Mouse (Mus musculus): Measurements from ENCODE around the gene Med16.
"Not testable (repeated sequence)": the region's sequence is repeated elsewhere in the genome, so short reads cannot be mapped to it uniquely, and the experiment has no call there.

Med16 gene

DNA sequence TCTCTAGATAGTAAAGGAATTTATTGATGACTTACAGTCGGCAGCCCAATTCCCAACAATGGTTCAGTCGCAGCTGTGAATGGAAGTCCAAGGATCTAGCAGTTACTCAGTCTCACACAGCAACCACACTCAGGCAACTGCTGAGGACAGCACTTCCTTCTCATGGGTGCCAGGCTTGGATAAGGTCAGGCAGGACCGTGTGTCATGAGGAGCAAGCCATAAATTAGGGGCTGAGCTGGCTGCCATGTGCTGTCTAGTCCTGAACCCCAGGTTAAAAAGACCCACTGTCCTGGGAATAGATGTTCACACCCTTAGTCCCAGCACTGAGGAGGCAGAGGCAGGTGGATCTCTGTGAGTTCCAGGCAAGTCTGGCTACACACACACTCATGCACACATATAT, 23.8 kb downstream of the Med16 start:
- DNase-seq (ENCODE audit: low spot score) = not testable (repeated sequence)

- peak; percentile 42 for DNase-seq (ENCODE audit: low spot score)
These were observed 24.3 kb downstream of the Med16 start for GRCm38 (mm10) chr10:79884446-79884845.

DNA sequence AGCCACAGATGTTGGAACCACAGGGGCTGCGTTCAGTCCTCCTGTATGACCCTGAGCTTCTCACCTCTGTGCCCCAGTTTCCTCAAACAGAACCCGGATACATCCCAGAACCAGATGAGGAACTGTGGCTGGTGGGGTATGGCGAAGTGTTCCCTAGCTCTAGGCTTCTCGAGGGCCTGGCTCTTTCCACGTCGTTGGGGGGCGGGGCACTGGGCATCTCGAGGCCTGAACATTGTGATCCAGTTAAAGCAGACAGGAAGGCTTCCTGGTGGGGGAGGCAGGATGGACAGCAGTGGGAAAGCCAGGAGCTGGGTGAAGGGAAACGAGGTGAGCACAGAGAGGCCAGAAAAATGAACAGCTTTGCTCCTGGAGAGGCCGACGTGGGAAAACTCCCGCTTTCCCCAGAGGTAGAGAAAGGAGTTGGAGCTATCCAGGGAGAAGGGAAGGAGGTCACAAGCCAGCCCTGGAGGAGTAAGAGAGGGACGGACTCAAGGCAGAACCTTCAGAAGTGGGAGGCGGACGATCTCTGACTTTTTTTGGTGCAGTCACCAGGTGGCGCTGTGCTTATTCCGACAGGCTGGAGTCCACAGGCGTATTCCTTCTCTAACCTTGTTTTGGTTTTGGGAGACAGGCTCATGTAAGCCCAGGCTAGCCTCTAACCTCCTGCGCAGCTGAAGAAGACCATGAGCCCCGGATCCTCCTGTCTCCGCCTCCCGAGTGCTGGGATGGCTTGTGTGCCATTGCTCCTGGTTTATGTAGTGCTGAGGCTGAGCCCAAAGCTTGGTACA, 25.2 kb downstream of the Med16 start:
- peak; percentile 58 for DNase-seq (ENCODE audit: low spot score)

- no peak for DNase-seq (ENCODE audit: low spot score)
These were observed 26.7 kb downstream of the Med16 start for GRCm38 (mm10) chr10:79881981-79882380.

DNA sequence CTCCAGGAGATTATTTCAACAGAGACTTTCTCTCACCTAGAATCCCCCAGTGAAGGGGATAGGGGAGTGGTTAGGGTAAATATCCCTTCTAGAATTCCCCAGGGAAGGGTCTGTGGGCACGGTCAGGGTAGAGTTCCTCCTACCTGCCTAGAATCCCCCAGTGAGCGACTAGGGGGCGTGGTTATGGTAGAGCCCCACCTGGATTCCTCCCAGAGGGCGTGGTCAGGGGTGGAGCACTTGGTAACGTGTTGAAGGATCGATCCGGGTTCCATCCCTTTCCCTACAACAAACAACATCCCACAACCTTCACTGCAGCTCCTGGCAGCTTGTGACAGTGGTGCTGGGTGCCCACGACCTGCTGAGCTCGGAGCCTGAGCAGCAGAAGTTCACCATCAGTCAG, 28.0 kb downstream of the Med16 start:
- DNase-seq (ENCODE audit: low spot score) = no peak

DNA sequence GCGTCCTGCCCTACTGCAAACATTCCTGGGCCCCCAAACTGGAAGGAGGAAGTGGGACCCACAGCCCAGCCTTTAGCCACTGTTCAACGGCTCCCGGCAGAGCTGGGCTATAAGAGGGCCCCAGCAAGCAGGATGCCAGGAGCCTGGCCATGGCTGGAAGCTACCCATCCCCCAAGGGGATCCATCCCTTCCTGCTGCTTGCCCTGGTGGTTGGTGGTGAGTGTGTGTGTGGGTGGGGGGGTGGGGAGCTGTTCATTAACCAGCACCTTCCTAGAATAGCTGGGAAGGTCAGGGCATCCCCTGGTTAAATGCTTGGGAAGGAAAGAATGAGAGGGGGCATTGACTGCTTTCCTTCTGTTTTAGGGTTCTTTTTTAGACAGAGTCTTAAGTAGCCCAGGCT, 29.2 kb downstream of the Med16 start:
- no peak for DNase-seq (ENCODE audit: low spot score)

DNA sequence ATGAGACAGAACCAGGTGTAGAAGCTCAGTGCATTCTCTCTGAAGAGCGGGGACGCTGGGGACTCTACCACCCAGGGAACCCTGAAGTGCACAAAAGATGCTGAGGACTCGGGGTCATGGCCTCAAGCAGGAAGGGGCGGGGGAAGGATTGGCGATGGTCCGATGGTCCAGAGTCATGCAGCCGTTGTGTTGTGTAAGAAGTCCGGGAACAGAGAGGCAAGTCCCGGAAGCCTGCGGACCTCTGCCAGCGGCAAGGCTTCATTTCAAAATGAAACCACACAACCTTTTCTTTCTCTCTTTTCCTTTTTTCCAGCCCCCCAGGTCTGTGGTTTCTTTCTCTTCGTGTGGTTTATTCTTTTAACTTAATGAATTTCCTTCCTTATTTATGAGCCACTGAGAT, 31.0 kb downstream of the Med16 start:
- no peak for DNase-seq (ENCODE audit: low spot score)

GRCm38 (mm10) chr10:79877174-79877573, 31.5 kb downstream of the Med16 start:
- DNase-seq (ENCODE audit: low spot score) = no peak

DNA sequence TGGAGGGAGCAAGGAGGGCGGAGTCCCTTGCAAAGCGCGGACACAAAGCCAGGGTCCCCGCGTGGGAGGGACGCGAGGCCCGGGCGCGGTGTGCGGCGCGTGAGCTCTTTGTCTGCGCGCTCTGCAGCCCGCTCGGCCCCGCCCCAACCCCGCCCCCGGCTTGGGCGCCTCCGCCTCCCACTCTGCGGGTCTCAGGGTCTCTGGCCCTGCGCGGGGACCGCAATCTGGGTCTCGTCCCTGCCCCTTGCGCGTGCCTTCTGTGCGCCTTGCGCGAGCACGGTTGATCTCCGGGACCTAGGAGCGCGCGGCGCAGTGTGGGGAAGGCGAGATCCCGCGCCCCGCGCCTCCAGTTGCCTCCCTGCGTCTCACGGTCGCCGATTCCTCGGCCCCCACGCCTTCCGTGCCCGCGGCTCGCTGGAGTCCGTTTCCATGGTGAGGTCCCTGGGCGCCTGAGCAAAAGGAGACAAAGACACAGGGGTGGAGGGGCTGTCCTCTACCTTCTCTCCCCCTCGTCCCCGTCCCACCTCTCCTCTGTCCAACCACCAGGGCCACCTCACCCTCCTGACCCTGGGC, 34.3 kb downstream of the Med16 start, which contains the start of the genes Prtn3 and Plppr3:
TSS of gene Prtn3 (plus strand) at position 187 of the 573 bp plus-strand sequence.
TSS of gene Plppr3 (minus strand) at position 345 of the 573 bp plus-strand sequence.
- DNase-seq (ENCODE audit: low spot score) = no peak

- DNase-seq (ENCODE audit: low spot score) = no peak
These were observed 34.9 kb downstream of the Med16 start for GRCm38 (mm10) chr10:79873715-79874289.

DNA sequence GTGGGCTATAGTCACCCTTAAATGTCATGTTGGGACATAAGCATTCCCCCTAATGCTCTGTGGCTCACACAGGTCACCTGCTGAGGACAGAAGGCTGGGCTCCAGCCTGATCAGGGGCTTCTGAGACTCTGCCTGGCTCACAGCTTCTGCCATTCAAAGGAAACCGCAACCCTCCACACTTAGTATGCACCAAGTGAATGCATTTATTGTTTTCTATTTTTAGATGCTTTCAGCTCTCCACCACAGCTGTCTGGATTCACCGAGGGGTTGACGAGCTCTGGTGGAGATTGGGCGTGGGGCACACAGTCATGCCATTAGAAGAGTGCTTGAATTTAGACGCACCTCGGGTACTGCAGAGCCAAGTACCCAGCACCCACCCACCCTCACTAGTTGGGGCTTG, 35.4 kb downstream of the Med16 start:
- no peak for DNase-seq (ENCODE audit: low spot score)

DNA sequence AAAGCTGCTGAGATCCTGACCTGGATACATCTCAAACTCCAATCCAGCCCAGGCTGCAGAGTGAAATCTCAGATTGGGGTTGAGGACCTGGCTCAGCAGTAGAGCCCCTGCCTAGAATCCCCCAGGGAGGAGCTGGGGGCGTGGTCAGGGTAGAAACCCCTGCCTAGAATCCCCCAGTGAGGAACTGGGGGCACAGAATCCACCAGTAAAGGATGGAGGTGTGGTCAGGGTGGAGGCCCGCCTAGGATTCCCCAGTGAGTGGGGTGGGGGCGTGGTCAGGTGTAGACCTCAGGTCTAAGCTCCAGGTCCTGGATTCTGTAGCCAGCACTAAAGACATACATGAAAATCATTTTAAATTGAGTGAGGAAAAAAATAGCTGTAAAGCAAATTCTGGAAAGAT, 35.9 kb downstream of the Med16 start:
- DNase-seq (ENCODE audit: low spot score) = no peak

- no peak for DNase-seq (ENCODE audit: low spot score)
These were observed 36.9 kb downstream of the Med16 start for GRCm38 (mm10) chr10:79871845-79872244.

GRCm38 (mm10) chr10:79866601-79867000, 42.1 kb downstream of the Med16 start:
- DNase-seq (ENCODE audit: low spot score) = no peak

- no peak for DNase-seq (ENCODE audit: low spot score)
These were observed 42.9 kb downstream of the Med16 start for GRCm38 (mm10) chr10:79865801-79866295.

DNA sequence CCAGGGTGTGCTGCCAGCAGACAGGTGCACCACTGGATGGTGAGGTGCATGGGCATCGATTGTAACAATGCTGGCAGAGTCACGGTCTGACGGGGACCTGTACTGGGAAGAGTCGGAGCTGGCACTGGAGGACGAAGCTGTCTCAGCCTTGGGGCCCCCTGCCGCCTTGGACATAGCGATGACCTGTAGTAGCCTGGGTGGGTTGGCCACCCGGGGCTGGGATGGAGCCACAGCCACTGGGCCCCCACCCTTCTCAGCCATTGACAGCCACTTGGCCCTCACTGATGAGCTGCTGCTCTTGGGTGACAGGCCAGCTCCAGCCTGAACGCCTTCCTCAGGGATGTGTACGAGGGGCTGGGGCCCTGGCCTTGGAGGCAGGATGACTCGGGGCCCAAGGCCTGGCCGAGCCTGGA, 43.5 kb downstream of the Med16 start:
- no peak for DNase-seq (ENCODE audit: low spot score)

DNA sequence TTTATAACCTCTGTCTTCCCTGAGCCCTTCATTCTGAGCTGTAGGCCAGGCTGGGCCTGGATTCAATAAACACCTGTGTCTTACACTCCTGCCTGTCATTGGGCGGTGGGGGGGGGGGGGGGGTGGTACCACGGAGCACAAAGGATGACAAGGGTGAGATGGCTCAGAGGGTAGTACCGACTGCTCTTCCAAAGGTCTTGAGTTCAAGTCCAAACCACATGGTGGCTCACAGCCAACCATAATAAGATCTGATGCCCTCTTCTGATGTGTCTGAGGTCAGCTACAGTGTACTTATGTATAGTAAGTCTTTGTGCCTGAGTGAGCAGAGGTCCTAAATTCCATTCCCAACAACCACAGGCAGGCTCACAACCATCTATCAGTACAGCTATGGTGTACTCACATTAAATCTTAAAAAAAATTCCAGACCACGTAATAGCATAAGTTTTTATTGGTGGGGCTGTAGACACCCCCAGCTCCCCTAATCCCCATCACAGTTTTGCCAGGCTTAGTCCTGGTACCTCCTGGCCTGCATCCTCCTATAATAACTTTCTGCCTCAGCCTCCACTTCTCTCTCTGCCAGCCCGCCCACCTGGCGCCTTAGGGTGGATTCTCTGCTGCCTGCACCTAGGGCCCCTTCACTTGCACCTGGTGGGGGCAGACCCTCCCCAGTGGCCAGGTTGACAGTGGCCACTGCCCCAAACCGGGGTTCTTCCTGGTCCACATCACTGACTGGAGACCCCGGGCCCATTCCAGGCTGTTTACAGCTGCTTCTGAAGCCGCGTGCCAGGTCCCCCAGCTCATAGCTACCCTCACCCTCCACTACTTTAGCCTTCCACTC, 44.2 kb downstream of the Med16 start:
- no peak for DNase-seq (ENCODE audit: low spot score)

GRCm38 (mm10) chr10:79862925-79863324, 45.8 kb downstream of the Med16 start:
- no peak for DNase-seq (ENCODE audit: low spot score)

- DNase-seq (ENCODE audit: low spot score) = no peak
These were observed 46.5 kb downstream of the Med16 start for GRCm38 (mm10) chr10:79862049-79862788.

GRCm38 (mm10) chr10:79861230-79862048, 47.3 kb downstream of the Med16 start:
- DNase-seq (ENCODE audit: low spot score) = no peak

All from ovary, postnatal 10 days (tissue).